Mouse (Mus musculus): ENCODE results near the gene Dmbx1. TPM values are rescaled to one million over a fixed set of nuclear protein-coding genes. Genes with fewer than 3 reads are reported as not detected.

The Dmbx1 gene
- total RNA-seq, 2 experiments from 2014 or later: not detected

GRCm38 (mm10) chr4:115904375-115904774, 35.4 kb downstream of the Dmbx1 start:
- no peak for DNase-seq (ENCODE audit: low spot score in 2 of 2)
- intact Hi-C loops (cut with DNase I): loop anchor here (5.0 to 10.0 kb wide), 2 partner anchors 140 to 172 kb away; no protein-coding TSS in a partner anchor

GRCm38 (mm10) chr4:115902816-115903215, 36.9 kb downstream of the Dmbx1 start:
- intact Hi-C loops (cut with DNase I): loop anchor here (1.0 to 10.0 kb wide), 4 partner anchors 50 to 171 kb away; no protein-coding TSS in a partner anchor
- peak; percentile 81 to 89 for DNase-seq (ENCODE audit: low spot score in 2 of 2)

GRCm38 (mm10) chr4:115897901-115898631, 41.7 kb downstream of the Dmbx1 start:
- DNase-seq (ENCODE audit: low spot score in 2 of 2): peak in 1 of 2 experiments; percentile 20
- intact Hi-C loops (cut with DNase I): no loop called here

- intact Hi-C loops (cut with DNase I): no loop called here
Observed at GRCm38 (mm10) chr4:115894281-115894680, 45.4 kb downstream of the Dmbx1 start.

GRCm38 (mm10) chr4:115890553-115890952, 49.2 kb downstream of the Dmbx1 start, which contains the start of gene 6430628N08Rik:
6430628N08Rik (plus strand) TSS chr4:115890665.
- intact Hi-C loops (cut with DNase I): no loop called here
- DNase-seq (ENCODE audit: low spot score in 2 of 2): no peak

More at GRCm38 (mm10) chr4:115894281-115894680, 45.4 kb downstream of the Dmbx1 start:
- peak in 1 of 2 experiments; percentile 40 for DNase-seq (ENCODE audit: low spot score in 2 of 2)

- intact Hi-C loops (cut with DNase I): no loop called here
- DNase-seq (ENCODE audit: low spot score in 2 of 2): no peak
Observed at GRCm38 (mm10) chr4:115890066-115890465, 49.7 kb downstream of the Dmbx1 start.

- intact Hi-C loops (cut with DNase I): no loop called here
- no peak for DNase-seq (ENCODE audit: low spot score in 2 of 2)
Observed at GRCm38 (mm10) chr4:115886875-115887274, 52.9 kb downstream of the Dmbx1 start.

- DNase-seq (ENCODE audit: low spot score in 2 of 2): peak; percentile 48 to 54
- intact Hi-C loops (cut with DNase I): no loop called here
Observed at GRCm38 (mm10) chr4:115885846-115886245, 53.9 kb downstream of the Dmbx1 start.

GRCm38 (mm10) chr4:115884022-115884421, 55.7 kb downstream of the Dmbx1 start, which contains the start of gene Kncn:
Kncn (plus strand) TSS chr4:115884400.
- no peak for DNase-seq (ENCODE audit: low spot score in 2 of 2)
- intact Hi-C loops (cut with DNase I): no loop called here

- intact Hi-C loops (cut with DNase I): no loop called here
- DNase-seq (ENCODE audit: low spot score in 2 of 2): no peak
Observed at GRCm38 (mm10) chr4:115882195-115882594, 57.5 kb downstream of the Dmbx1 start.

- intact Hi-C loops (cut with DNase I): no loop called here
- peak; percentile 28 to 48 for DNase-seq (ENCODE audit: low spot score in 2 of 2)
Observed at GRCm38 (mm10) chr4:115881183-115881582, 58.5 kb downstream of the Dmbx1 start.

GRCm38 (mm10) chr4:115878828-115879227, 60.9 kb downstream of the Dmbx1 start:
- DNase-seq (ENCODE audit: low spot score in 2 of 2): no peak
- intact Hi-C loops (cut with DNase I): no loop called here

- intact Hi-C loops (cut with DNase I): no loop called here
- no peak for DNase-seq (ENCODE audit: low spot score in 2 of 2)
Observed at GRCm38 (mm10) chr4:115878216-115878678, 61.5 kb downstream of the Dmbx1 start.

GRCm38 (mm10) chr4:115873231-115873630, 66.5 kb downstream of the Dmbx1 start:
- intact Hi-C loops (cut with DNase I): no loop called here
- no peak for DNase-seq (ENCODE audit: low spot score in 2 of 2)

- intact Hi-C loops (cut with DNase I): no loop called here
- DNase-seq (ENCODE audit: low spot score in 2 of 2): no peak
Observed at GRCm38 (mm10) chr4:115869512-115870210, 70.1 kb downstream of the Dmbx1 start.

Other genes starting within 250 kb of the Dmbx1 start
- gene Efcab14, start 202.2 kb downstream of the Dmbx1 start, total RNA-seq (2021): 10 to 100 TPM; 50.9 to 52.1 TPM
- not detected for gene Tex38, start 158.9 kb downstream of the Dmbx1 start, total RNA-seq (2021)
- gene Atpaf1, start 155.1 kb downstream of the Dmbx1 start, total RNA-seq (2021): 10 to 100 TPM; 53.1 to 63.6 TPM
- 1 to 10 TPM; 3.3 to 4.4 TPM for gene Mob3c, start 111.8 kb downstream of the Dmbx1 start, total RNA-seq (2021)
- gene Mknk1, start 100.7 kb downstream of the Dmbx1 start, total RNA-seq (2021): 10 to 100 TPM; 33.1 to 38.6 TPM
- under 1 TPM; 0.21 to 0.23 TPM for gene Kncn, start 55.5 kb downstream of the Dmbx1 start, total RNA-seq (2021)
- under 1 TPM; 0.27 to 0.37 TPM for gene 6430628N08Rik, start 49.3 kb downstream of the Dmbx1 start, total RNA-seq (2021)
- gene Faah, start 78.0 kb upstream of the Dmbx1 start, total RNA-seq (2021): 10 to 100 TPM; 88.4 to 89.8 TPM
- gene Nsun4, start 114.0 kb upstream of the Dmbx1 start, total RNA-seq (2021): 10 to 100 TPM; 10.7 to 11.4 TPM
- gene Uqcrh, start 135.1 kb upstream of the Dmbx1 start, total RNA-seq (2021): 100 to 1,000 TPM; 444 to 446 TPM
- 10 to 100 TPM; 45.3 to 47.7 TPM for gene Lrrc41, start 135.3 kb upstream of the Dmbx1 start, total RNA-seq (2021)
- gene Rad54l, start 183.8 kb upstream of the Dmbx1 start, total RNA-seq (2021): under 1 TPM; 0.32 to 0.64 TPM
- 10 to 100 TPM; 73.5 to 77.6 TPM for gene Pomgnt1, start 183.9 kb upstream of the Dmbx1 start, total RNA-seq (2021)
- 10 to 100 TPM; 27.9 to 32.8 TPM for gene Lurap1, start 211.4 kb upstream of the Dmbx1 start, total RNA-seq (2021)
- gene Tspan1, start 227.7 kb upstream of the Dmbx1 start, total RNA-seq (2021): under 1 TPM; 0.23 to 0.27 TPM
- gene 1700042G07Rik, start 233.4 kb upstream of the Dmbx1 start, total RNA-seq (2021): not detected
- not detected for gene Gm49337, start 233.5 kb upstream of the Dmbx1 start, total RNA-seq (2021)